Mouse (Mus musculus): Measurements from ENCODE around the gene Cx3cr1.
"Not testable (repeated sequence)": the region's sequence is repeated elsewhere in the genome, so short reads cannot be mapped to it uniquely, and the experiment has no call there.

Gene Cx3cr1

GRCm38 (mm10) chr9:120069779-120070178 lies at the start of gene Cx3cr1:
Gene Cx3cr1 (minus strand): TSS chr9:120069879.
- no peak for DNase-seq (ENCODE audit: extremely low spot score, low read depth, low spot score)

GRCm38 (mm10) chr9:120118212-120118611 lies 48.5 kb upstream of the Cx3cr1 start:
- DNase-seq (ENCODE audit: extremely low spot score, low read depth, low spot score), result no peak

- DNase-seq (ENCODE audit: extremely low spot score, low read depth, low spot score), result no peak
Measured at GRCm38 (mm10) chr9:120116184-120116624, 46.5 kb upstream of the Cx3cr1 start.

DNA sequence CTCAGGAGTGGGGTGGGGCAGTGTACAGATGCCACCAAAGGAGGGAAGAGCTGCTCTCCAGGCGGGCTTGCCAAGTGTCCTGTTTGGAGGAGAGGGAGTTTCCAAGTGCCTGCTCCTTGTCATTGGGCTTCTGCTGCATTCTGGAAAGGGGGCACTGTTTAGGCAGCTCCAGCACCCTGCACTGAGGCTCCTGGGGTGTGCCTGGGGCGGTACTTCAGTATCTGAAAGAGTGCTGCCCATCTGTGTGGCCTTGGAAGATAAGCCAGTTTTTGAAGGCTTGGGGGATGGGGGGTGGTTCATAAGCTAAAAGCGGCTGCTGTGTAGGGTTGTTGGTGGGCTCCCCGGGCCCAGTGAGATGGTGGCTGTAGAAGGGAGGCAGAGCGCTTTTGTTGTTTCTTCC lies 45.9 kb upstream of the Cx3cr1 start:
- no peak for DNase-seq (ENCODE audit: extremely low spot score, low read depth, low spot score)

- no peak for DNase-seq (ENCODE audit: extremely low spot score, low read depth, low spot score)
Measured at GRCm38 (mm10) chr9:120114789-120115151, 45.1 kb upstream of the Cx3cr1 start.

- no peak for DNase-seq (ENCODE audit: extremely low spot score, low read depth, low spot score)
Measured at GRCm38 (mm10) chr9:120114051-120114788, 44.5 kb upstream of the Cx3cr1 start.

- DNase-seq (ENCODE audit: extremely low spot score, low read depth, low spot score), result no peak
Measured at GRCm38 (mm10) chr9:120113456-120113855, 43.8 kb upstream of the Cx3cr1 start.

DNA sequence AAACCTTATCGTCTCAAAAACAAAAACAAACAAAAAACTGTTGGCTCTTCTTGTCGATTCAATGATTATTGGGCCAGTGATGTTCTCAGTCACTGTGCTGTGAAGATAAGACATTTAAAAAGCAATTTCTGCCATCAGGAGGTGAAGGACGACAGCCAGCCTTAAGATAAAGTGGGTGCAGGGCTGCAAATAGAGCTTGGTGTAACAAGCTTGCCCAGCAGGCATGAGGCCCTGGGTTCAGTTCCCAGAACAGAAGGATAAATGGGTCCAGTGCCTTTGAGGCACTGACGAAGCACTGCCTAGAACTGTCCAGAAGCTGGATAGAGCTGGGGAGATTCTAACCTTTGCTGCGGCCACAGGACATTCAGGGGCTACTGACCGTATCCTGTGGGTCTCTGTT lies 42.8 kb upstream of the Cx3cr1 start:
- DNase-seq (ENCODE audit: extremely low spot score, low read depth, low spot score), result no peak

DNA sequence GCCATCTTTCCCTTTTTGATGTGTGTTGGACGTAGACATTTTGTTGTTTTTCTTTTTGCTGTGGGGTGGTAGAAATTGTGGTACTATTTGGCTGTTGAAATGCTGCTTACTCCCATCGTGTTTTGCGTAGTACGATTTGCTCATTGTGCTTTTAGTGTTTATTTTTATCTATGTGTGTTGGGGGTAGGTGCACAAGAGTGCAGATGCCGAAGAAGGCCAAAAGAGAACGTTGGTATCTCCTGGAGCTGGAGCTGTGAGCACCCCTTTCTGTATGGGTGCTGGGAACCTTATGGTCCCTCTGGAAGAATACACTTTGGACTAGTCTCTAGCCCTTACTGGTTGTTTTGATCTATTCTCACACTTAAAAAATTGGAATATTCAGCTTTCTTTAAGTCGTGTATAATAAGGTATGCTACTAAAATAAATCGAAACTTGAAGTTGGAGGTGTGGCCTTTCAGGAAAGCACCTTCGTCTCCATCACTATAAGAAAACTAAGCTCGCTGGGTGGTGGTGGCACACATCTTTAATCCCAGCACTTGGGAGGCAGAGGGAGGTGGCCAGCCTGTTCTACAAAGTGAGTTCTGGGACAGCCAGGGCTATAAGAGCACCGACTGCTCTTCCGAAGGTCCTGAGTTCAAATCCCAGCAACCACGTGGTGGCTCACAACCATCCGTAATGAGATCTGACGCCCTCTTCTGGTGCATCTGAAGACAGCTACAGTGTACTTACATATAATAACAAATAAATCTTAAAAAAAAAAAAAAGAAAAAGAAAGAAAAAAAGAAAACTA lies 41.7 kb upstream of the Cx3cr1 start:
- no peak for DNase-seq (ENCODE audit: extremely low spot score, low read depth, low spot score)

- peak; percentile 92 for DNase-seq (ENCODE audit: extremely low spot score, low read depth, low spot score)
Measured at GRCm38 (mm10) chr9:120110211-120111018, 40.7 kb upstream of the Cx3cr1 start, which contains the start of gene Slc25a38. Gene Slc25a38 (plus strand): TSS chr9:120110374.

- not testable (repeated sequence) for DNase-seq (ENCODE audit: extremely low spot score, low read depth, low spot score)
Measured at GRCm38 (mm10) chr9:120108953-120109352, 39.3 kb upstream of the Cx3cr1 start.

GRCm38 (mm10) chr9:120101165-120101564 lies 31.5 kb upstream of the Cx3cr1 start:
- DNase-seq (ENCODE audit: extremely low spot score, low read depth, low spot score), result no peak

DNA sequence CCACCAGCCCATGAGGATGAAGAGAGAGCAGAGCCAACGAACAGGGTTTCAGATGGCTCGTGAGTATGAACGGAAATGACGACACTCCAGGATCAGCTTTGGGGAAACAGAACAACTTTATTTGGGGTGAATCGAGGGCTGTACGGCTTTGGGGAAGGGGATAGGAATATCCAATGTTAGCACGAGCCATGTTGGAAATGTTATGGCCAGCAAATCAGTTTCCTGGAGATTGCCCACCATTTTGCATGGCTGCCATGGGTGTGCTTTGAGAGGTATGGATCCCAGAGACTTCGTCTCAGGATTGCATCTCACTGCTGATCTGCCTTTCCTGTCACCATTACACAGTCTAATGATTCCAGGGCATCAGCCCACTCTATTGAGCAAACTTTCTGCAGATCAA lies 29.6 kb upstream of the Cx3cr1 start:
- DNase-seq (ENCODE audit: extremely low spot score, low read depth, low spot score), result no peak

DNA sequence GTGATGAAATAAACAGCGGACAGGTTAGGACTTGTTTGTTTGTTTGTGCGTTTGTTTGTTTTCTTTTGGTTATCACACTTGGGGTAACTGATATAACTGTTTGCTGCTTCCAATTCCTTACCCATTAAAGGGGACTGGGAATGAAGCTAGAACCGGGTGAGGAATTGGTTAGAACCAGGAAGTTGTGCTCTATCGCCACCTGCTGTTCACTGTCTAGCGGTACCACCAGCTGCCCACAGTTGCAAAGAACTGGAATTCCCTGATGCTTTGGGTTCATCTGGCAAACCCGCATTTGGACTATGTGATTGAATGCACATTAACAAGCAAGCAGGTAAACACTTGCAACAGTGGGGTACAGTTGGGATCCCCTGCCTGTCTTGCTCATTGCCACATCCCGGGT lies 29.0 kb upstream of the Cx3cr1 start:
- DNase-seq (ENCODE audit: extremely low spot score, low read depth, low spot score), result peak; percentile 39

- no peak for DNase-seq (ENCODE audit: extremely low spot score, low read depth, low spot score)
Measured at GRCm38 (mm10) chr9:120095886-120096285, 26.2 kb upstream of the Cx3cr1 start.

DNA sequence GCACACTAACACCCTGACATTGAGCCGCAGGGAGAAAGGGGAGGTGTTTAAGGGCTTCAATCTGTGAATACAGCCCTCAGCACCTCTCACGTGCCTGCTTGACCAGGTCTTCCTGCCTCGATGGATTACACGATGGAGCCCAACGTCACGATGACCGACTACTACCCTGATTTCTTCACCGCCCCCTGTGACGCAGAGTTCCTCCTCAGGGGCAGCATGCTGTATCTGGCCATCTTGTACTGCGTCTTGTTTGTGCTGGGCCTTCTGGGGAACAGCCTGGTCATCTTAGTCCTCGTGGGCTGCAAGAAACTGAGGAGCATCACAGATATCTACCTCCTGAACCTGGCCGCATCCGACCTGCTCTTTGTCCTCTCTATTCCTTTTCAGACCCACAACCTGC lies 24.0 kb upstream of the Cx3cr1 start:
- no peak for DNase-seq (ENCODE audit: extremely low spot score, low read depth, low spot score)

- DNase-seq (ENCODE audit: extremely low spot score, low read depth, low spot score), result no peak
Measured at GRCm38 (mm10) chr9:120091696-120092238, 22.1 kb upstream of the Cx3cr1 start, which contains the start of gene Ccr8. Gene Ccr8 (plus strand): TSS chr9:120092114.

DNA sequence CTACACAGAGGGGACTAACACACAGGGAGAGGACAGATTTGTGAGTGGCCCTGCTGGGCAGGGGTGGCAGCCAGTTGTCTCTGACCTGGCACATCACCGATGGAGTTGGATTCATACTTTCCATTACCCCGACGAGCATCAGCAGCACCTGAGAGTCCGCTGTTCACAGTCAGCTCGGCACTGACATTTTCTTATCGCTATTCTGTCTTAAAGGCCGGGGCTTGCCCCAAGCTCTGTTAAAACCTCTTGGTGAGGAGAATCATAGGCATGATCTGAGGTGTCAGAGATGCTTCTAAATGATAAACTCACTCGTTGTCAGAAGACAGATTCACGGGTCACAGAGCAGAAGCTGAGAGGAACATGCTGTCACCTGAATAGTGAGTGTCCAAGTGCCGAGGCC lies 21.4 kb upstream of the Cx3cr1 start:
- no peak for DNase-seq (ENCODE audit: extremely low spot score, low read depth, low spot score)

DNA sequence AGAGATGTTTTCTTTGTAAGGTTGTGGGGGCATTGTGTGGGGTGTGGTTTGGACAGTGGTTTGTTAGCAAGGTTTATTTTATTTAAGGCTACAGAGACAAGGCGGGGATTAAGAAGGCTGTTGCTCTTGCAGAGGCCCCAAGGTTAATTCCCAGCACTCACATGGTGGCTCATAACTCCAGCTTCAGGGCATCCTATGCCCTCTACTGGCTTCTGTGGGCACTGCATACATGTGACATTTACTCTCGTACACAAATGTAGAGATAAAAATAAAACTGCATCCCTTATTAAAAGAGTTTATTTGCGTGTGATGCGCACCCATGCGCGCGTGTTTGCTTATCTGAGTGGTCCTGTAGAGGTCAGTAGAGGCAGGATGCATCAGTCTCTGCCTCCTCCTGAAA lies 19.4 kb upstream of the Cx3cr1 start:
- DNase-seq (ENCODE audit: extremely low spot score, low read depth, low spot score), result no peak

DNA sequence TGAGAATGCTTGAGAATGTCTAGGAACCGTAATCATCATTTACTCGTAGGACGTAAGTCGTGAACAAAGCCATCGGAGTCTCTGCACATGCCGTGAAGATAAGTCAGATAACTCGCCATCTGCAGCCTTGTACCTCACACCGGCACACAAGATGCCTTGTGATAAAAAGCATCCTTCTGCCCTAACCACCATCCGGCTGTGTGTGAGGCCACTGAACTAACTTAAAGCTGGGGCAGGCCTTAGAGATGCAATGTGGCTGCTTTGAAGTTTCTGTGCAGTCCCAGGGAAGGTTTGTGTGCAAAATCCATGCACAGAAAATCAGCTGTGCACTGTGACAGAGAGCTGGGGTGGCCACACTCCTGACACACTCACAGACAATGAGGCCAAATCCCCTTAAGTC lies 14.7 kb upstream of the Cx3cr1 start:
- no peak for DNase-seq (ENCODE audit: extremely low spot score, low read depth, low spot score)
